Mouse (Mus musculus): ENCODE results near the gene Ccdc6. TPM values are rescaled to one million over a fixed set of nuclear protein-coding genes. Genes with fewer than 3 reads are reported as not detected.

Gene Ccdc6
- polyA plus RNA-seq, 1 experiment from 2014 or later = 23.5 TPM

DNA sequence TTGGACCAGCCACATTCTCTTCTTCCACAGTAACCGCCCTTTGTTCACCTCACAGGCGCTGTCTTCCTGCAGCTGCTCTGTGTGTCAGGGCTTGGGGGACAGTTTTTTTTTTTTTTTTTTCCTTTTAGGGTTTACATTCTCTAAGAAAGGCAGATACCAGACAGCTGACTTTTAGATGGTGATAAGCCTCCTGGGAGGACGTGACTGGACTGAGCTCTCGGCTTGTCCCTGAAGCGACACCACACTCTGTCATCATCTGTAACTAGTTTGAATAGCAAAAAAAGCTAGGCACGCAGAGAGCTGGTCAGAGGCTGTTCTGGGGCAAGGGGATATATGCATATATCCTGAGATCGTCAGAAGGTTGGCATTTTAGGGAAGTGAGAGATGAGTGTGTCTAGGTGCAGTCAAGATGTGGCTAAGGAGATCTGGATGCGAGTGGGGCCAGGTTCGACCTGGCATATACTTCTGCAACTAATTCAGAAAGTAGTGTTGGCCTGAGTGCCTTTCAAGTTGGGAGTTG is 23.0 kb downstream of the Ccdc6 start:
- 32% methylated on average over 9 of the region's 9 CpGs for WGBS
- H3K4me2 ChIP-seq = peak overlapping the region; percentile 20; the same call in 1 of the 2 replicates
- no peak for ATAC-seq (ENCODE audit: low FRiP score)

DNA sequence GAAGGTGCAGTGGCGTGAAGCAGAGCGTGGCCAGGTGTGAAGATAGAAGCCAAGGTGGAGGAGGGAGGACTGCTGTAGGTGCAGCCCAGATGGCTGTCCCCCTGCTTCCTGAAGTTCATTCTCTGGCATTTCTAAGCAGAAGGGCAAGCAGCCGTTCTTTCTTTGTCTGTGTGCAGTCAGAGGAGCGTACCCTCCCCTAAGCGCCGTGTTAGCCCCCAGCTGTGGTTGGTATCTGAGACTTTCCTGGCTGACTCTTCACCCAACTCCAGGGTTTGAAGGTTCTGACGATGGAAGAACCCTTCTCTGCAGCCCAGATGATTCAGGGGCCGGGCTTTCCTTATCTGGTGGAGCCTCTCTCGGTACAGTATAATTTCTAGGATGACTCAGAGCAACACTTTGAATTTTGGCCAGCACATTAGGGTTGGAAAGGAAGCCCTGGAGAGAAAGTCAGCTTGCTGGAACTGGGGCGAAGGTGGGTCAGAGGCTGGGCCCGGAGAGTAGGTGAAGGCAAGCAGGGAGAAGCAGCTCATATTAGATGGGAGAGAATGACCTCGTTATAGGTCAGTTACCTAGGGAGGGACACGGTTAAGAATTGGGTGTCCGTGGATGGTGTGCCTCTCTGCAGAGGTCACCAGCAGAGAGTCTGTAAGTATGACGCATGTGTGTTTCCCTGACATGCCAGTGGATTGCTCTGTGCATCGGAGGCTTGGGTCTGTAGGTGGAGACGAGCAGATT is 23.9 kb downstream of the Ccdc6 start:
- Histone ChIP-seq H3K4me1 (replicated peaks) (peaks cover 50% of the 10 kb centered on the region), H3K36me3 (0 out of 2 replicates have a peak, but pooled peaks cover 3% of the 10 kb centered on the region), H3K4me3 (no peak overlapping the region), H3K4me2 (no peak overlapping the region), H3K27me3 (no peaks in the 10 kb centered on the region), H3K27ac (peak overlapping the region; percentile 80), H3K9me3 (no peaks in the 10 kb centered on the region), H3K9ac (peak overlapping the region; percentile 49; the same call in 1 of the 2 replicates)
- 51% methylated on average over 17 of the region's 17 CpGs for WGBS
- ATAC-seq (ENCODE audit: low FRiP score) = peak; percentile 22; the same call in 1 of the 2 replicates

More for the DNA sequence above, 23.0 kb downstream of the Ccdc6 start:
- H3K27ac ChIP-seq = peak overlapping the region; percentile 80
- peaks cover 42% of the 10 kb centered on the region for H3K4me1 ChIP-seq (replicated peaks)
- H3K4me3 ChIP-seq = no peak overlapping the region
- no peaks in the 10 kb centered on the region for H3K9me3 ChIP-seq
- 0 out of 2 replicates have a peak, but pooled peaks cover 3% of the 10 kb centered on the region for H3K36me3 ChIP-seq
- H3K9ac ChIP-seq = peak overlapping the region; percentile 36; the same call in 1 of the 2 replicates
- no peaks in the 10 kb centered on the region for H3K27me3 ChIP-seq

DNA sequence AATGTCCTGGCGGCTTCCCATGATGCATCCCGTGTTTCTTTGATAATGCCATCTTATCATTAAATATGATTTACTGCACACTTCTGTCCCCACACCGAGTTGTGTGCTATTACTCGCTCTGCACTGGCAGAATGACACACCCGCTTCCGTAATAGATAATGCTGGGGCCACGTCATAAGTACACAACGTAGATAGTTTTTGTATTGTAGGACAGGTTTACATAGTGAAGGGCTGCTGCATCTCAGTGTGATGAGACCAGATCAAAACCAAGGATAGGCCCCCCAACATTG is 24.4 kb downstream of the Ccdc6 start:
- Histone ChIP-seq H3K27ac (peak overlapping the region; percentile 80), H3K4me2 (no peak overlapping the region), H3K9ac (0 out of 2 replicates have a peak overlapping the region, but pooled peaks have one; percentile 49), H3K36me3 (no peaks in the 10 kb centered on the region), H3K27me3 (no peaks in the 10 kb centered on the region), H3K4me3 (no peak overlapping the region), H3K9me3 (no peaks in the 10 kb centered on the region), H3K4me1 (replicated peaks) (peaks cover 55% of the 10 kb centered on the region)
- no peak; the same call in 1 of the 2 replicates for ATAC-seq (ENCODE audit: low FRiP score)
- 80% methylated on average over 8 of the region's 8 CpGs for WGBS

DNA sequence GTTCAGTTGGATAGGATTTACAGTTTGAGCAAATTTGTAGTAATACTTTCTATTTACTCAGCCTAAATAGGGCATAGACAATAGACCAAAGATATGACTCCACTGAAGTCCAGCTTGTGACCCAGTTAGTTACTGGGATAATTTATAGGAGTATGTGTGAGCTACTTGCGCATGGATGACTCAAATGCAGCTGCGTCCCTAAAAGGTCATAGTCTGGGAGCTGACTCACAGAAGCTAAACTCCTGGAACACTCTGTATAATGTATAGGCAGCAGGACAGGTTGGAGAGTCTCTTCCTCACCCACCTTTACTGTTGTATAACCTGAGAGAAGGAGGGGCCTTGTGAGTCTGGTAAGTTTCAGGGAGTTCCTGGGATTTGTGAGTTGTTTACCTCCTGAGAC is 26.5 kb downstream of the Ccdc6 start:
- no peak overlapping the region for H3K4me3 ChIP-seq
- no peaks in the 10 kb centered on the region for H3K9me3 ChIP-seq
- no peak overlapping the region for H3K9ac ChIP-seq
- H3K36me3 ChIP-seq = no peaks in the 10 kb centered on the region
- H3K4me2 ChIP-seq = no peak overlapping the region
- H3K27me3 ChIP-seq = no peaks in the 10 kb centered on the region
- no peak for ATAC-seq (ENCODE audit: low FRiP score)
- WGBS = 96% methylated on average over 2 of the region's 2 CpGs
- H3K4me1 ChIP-seq (replicated peaks) = peaks cover 60% of the 10 kb centered on the region
- H3K27ac ChIP-seq = no peak overlapping the region

DNA sequence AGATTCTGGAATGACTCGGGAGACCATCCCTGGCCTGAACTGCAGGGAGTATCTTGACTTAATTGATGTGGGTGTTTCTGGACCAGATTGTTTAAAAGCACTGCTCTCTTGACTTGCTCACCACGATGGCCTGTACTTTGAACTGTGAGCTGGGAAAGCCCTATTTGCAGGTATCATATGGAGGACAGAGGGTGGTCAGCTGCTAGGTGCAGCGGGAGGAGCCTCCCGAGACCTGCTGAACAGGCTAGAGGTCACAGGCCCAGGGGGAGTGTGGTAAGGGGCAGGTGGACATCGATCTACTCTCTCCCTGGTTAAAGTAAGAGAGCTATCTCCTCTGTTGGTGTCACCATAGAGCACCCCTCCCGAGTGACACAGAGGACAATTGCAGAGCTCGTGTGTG is 28.6 kb downstream of the Ccdc6 start:
- no peak overlapping the region for H3K27ac ChIP-seq
- H3K27me3 ChIP-seq = no peaks in the 10 kb centered on the region
- H3K4me1 ChIP-seq (replicated peaks) = peaks cover 43% of the 10 kb centered on the region
- no peak overlapping the region for H3K4me3 ChIP-seq
- ATAC-seq (ENCODE audit: low FRiP score) = no peak
- H3K9me3 ChIP-seq = no peaks in the 10 kb centered on the region
- no peaks in the 10 kb centered on the region for H3K36me3 ChIP-seq
- peak overlapping the region; percentile 2; the same call in 1 of the 2 replicates for H3K9ac ChIP-seq
- H3K4me2 ChIP-seq = no peak overlapping the region
- 81% methylated on average over 7 of the region's 7 CpGs for WGBS

DNA sequence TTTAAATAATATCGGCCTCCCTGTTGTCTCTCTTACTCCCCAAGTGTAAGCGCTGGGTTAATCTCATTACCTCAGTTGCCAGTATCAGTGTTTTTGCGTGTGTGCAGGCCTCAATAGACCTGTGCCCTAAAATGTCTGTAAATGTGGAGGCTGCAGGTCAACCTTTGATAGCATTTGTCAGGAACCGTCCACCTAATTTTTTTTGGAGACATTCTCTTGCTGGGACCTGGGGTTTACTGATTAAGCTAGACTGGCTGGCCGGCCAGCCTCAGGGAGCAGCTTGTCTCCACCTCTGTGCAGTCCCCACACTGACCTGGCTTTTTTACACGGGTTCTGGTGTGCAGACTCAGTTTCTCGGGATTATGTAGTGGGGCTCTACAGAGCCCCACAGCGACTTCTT is 30.4 kb downstream of the Ccdc6 start:
- WGBS = 79% methylated on average over 8 of the region's 8 CpGs
- Histone ChIP-seq H3K36me3 (no peaks in the 10 kb centered on the region), H3K9me3 (no peaks in the 10 kb centered on the region), H3K27me3 (no peaks in the 10 kb centered on the region), H3K4me2 (no peak overlapping the region), H3K9ac (no peak overlapping the region), H3K4me3 (no peak overlapping the region), H3K27ac (no peak overlapping the region), H3K4me1 (replicated peaks) (peaks cover 26% of the 10 kb centered on the region)
- no peak for ATAC-seq (ENCODE audit: low FRiP score)

DNA sequence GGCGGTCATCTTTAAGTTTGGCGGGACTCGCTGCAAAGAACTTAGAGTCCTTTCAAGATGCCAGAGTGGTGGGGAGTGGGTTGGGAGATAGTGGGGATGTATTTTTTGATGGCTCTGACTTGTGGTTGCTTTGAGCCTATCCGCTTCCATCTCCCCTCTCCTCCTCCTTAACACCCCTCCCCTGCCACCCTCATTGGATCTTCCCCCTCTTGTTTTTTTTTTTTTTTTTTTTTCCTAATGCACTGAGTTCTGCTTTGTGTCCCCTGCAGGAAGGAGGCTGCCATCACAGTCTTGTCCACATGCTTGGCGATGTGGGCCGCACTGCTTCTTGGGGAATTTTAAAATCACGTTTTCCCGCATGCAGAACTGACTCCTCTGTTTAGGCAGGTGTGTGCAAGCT is 31.5 kb downstream of the Ccdc6 start:
- WGBS = 93% methylated on average over 8 of the region's 8 CpGs
- Histone ChIP-seq H3K4me3 (no peak overlapping the region), H3K27ac (no peak overlapping the region), H3K27me3 (no peaks in the 10 kb centered on the region), H3K36me3 (no peaks in the 10 kb centered on the region), H3K4me1 (replicated peaks) (peaks cover 35% of the 10 kb centered on the region), H3K4me2 (no peak overlapping the region), H3K9ac (no peak overlapping the region), H3K9me3 (no peaks in the 10 kb centered on the region)
- no peak for ATAC-seq (ENCODE audit: low FRiP score)

DNA sequence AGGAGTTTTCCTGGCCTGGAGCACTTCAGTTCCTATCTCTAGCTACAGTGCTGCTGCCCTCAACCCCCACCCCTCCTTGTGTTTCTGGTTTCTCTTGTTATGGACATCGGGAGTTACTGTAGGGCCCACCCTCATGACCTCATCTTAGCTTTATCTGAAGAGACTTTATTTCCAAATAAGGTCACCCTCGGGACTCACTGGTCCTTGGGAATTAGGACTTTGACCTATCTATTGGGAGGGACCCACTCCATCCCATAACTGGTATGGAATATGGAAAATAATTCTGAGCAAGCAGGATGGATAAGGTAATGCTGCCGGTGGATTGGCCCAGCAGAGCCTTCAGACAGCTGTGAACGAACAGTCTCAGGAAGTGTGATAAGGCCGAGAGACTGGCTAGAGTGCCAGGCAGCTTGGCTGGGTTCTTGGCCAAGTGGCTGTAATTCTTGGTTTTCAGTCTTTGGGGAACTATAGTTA is 35.2 kb downstream of the Ccdc6 start:
- H3K27me3 ChIP-seq = no peaks in the 10 kb centered on the region
- peaks cover 19% of the 10 kb centered on the region for H3K4me1 ChIP-seq (replicated peaks)
- H3K4me2 ChIP-seq = no peak overlapping the region
- H3K27ac ChIP-seq = no peak overlapping the region
- no peaks in the 10 kb centered on the region for H3K9me3 ChIP-seq
- no peaks in the 10 kb centered on the region for H3K36me3 ChIP-seq
- 85% methylated on average over 5 of the region's 5 CpGs for whole genome bisulfite sequencing
- no peak overlapping the region for H3K9ac ChIP-seq
- H3K4me3 ChIP-seq = no peak overlapping the region
- ATAC-seq (ENCODE audit: low FRiP score) = no peak

DNA sequence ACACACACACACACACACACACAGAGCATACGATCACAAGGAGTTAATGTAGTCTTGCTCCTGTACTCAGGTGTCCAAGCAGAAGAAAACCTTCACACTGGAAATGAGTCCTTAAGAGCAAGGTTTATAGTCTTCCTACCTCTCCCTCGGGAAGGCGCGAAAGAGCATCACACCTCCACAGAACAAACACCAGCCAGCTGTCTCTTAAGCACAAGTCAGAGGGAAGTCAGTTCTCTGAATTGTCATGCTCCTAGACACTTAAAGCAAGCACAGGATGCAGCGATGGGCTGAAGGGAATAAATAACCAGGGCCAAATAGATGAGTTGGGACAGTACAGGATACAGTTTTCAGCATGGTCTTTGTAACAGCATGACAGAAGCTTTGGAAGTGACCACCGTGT is 35.8 kb downstream of the Ccdc6 start:
- H3K4me2 ChIP-seq = no peak overlapping the region
- peaks cover 13% of the 10 kb centered on the region for H3K4me1 ChIP-seq (replicated peaks)
- H3K27me3 ChIP-seq = no peaks in the 10 kb centered on the region
- no peak overlapping the region for H3K4me3 ChIP-seq
- no peak overlapping the region for H3K27ac ChIP-seq
- 90% methylated on average over 6 of the region's 6 CpGs for WGBS
- ATAC-seq (ENCODE audit: low FRiP score) = no peak
- H3K9me3 ChIP-seq = no peaks in the 10 kb centered on the region
- H3K9ac ChIP-seq = no peak overlapping the region
- no peaks in the 10 kb centered on the region for H3K36me3 ChIP-seq

DNA sequence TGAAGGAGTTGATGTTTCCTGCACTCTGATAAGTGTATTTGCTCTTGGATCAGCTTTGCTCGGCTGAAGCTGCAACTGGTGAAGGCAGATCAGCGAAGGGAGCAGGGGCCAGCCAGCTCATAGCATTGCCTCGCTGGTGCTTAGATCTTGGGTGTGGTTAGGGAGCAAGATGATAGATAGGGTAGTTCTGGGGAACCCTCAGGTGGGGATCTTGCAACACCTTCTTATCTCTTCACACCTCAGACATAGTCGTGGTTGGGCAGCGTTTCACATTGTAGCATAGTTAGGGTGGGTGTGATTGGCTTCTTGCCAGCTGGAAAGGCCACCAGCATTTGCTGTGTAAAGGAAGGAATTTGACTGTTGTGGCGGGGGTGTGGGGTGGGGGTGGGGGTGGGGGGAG is 36.3 kb downstream of the Ccdc6 start:
- Histone ChIP-seq H3K4me3 (no peak overlapping the region), H3K27me3 (no peaks in the 10 kb centered on the region), H3K36me3 (no peaks in the 10 kb centered on the region), H3K4me2 (no peak overlapping the region), H3K27ac (no peak overlapping the region), H3K4me1 (replicated peaks) (peaks cover 15% of the 10 kb centered on the region), H3K9ac (no peak overlapping the region), H3K9me3 (no peaks in the 10 kb centered on the region)
- no peak for ATAC-seq (ENCODE audit: low FRiP score)
- WGBS = 72% methylated on average over 6 of the region's 6 CpGs

DNA sequence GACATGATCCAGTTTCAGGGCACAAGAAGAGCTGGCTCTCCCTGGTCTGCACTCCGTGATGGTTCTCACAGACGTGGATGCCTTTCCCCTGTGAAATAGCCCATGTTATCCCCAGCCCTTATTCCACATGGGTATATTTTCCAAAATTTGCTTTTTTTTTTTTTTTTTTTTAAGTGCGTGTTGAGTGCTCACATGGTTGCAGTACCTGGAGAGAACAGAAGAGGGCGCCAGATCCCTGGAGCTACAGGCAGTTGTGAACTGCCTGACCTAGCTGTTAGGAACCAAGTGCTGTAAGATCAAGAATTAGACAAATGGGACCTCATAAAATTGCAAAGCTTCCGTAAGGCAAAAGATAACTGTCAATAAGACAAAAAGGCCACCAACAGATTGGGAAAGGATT is 38.8 kb downstream of the Ccdc6 start:
- H3K4me1 ChIP-seq (replicated peaks) = peaks cover 33% of the 10 kb centered on the region
- no peak for ATAC-seq (ENCODE audit: low FRiP score)
- H3K9ac ChIP-seq = no peak overlapping the region
- H3K9me3 ChIP-seq = no peaks in the 10 kb centered on the region
- H3K4me2 ChIP-seq = no peak overlapping the region
- H3K27me3 ChIP-seq = no peaks in the 10 kb centered on the region
- H3K27ac ChIP-seq = no peak overlapping the region
- no peak overlapping the region for H3K4me3 ChIP-seq
- H3K36me3 ChIP-seq = no peaks in the 10 kb centered on the region
- 83% methylated on average over 5 of the region's 5 CpGs for WGBS

DNA sequence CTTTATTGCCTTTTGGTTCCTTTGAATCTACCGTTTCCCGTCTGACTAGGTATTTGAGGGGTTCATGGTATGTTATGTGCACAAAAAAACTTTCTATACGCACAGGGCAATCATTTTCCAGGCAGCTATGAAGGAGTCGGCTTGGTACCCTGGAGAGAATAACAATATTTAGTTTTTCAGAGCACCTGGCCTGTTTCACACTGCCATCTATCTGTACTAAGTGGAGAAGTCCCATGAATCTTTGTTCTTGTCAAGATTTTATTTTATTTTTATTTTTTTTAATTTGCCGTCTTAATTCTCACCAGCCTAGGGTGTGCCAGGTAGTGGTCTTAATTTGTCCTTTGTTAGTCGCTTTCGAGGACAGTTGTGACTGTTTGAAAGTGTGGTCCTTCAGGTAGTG is 40.7 kb downstream of the Ccdc6 start:
- Histone ChIP-seq H3K27ac (no peak overlapping the region), H3K4me2 (no peak overlapping the region), H3K9ac (no peak overlapping the region), H3K4me1 (replicated peaks) (peaks cover 32% of the 10 kb centered on the region), H3K4me3 (no peak overlapping the region), H3K9me3 (no peaks in the 10 kb centered on the region), H3K27me3 (no peaks in the 10 kb centered on the region), H3K36me3 (peaks cover 2% of the 10 kb centered on the region; the same call in 1 of the 2 replicates)
- no peak for ATAC-seq (ENCODE audit: low FRiP score)
- 88% methylated on average over 7 of the region's 7 CpGs for WGBS

DNA sequence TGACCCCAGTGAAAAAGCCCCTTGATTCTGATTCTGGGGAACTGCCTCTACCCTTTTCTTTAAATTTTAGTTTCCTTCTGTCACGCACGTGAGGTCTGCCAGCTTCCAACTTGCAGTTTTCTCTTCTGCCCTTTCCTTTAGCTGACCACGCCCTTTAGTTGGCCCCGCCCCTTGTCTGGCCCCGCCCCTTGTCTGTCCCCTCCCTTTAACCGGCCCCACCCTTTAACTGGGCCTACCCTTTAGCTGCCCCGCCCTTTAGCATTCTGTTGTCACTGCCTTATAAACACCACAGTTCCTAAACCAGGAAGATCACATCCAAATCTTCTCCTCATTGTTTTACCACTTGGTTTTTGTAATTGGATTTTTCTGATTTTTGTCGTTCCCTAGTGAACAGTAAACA is 41.2 kb downstream of the Ccdc6 start:
- H3K36me3 ChIP-seq = peaks cover 7% of the 10 kb centered on the region
- peak overlapping the region; percentile 76; the same call in 1 of the 2 replicates for H3K27ac ChIP-seq
- peaks cover 27% of the 10 kb centered on the region for H3K4me1 ChIP-seq (replicated peaks)
- no peaks in the 10 kb centered on the region for H3K27me3 ChIP-seq
- no peak overlapping the region for H3K9ac ChIP-seq
- H3K9me3 ChIP-seq = no peaks in the 10 kb centered on the region
- H3K4me3 ChIP-seq = no peak overlapping the region
- no peak overlapping the region for H3K4me2 ChIP-seq
- ATAC-seq (ENCODE audit: low FRiP score) = no peak
- 67% methylated on average over 8 of the region's 8 CpGs for WGBS
